Mouse (Mus musculus): ENCODE data around the gene Ddt.

- TF ChIP-seq CTCF (IDR thresholded peaks at IDR 0.05; ENCODE audit: borderline replicate concordance, insufficient read depth, low read length) (no peak), POLR2A (IDR thresholded peaks at IDR 0.05; ENCODE audit: low read depth, low read length) (no peak)
Measured at GRCm38 (mm10) chr10:75762413-75762812, 10.8 kb downstream of the Ddt start.
